Mouse (Mus musculus): Measurements from ENCODE around the gene Trove2.

- TF ChIP-seq FLI1 (IDR thresholded peaks at IDR 0.05; ENCODE audit: low read length) (no peak), GATA1 (IDR thresholded peaks at IDR 0.05; ENCODE audit: borderline replicate concordance, low read length) (no peak)
Observed at GRCm38 (mm10) chr1:143730899-143731298, 46.0 kb downstream of the Trove2 start.

Measured in megakaryocyte, embryonic 14.5 days (primary cell).